8 mouse cellular contexts compared by ENCODE assay signal in genomic region chr9:67435333-67436154, GRCm38 (mm10).
DNase-seq lines count a peak whose midpoint lies in the region; ATAC-seq and TF ChIP-seq lines count a peak whose summit lies in the region.

No protein-coding gene starts in this region.

- H3K36me3 ChIP-seq in hindbrain, postnatal 0 days (ENCODE audit: insufficient read depth, low read length): no peaks in the 10 kb centered on the region
- H3K36me3 ChIP-seq in midbrain, embryonic 16.5 days (ENCODE audit: control insufficient read depth, insufficient read depth, low read length): no peaks in the 10 kb centered on the region

- H3K4me2 ChIP-seq in hindbrain, postnatal 0 days (ENCODE audit: low read depth, low read length): 0 out of 2 replicates have a peak overlapping the region, but pooled peaks have one; percentile 3
- H3K4me2 ChIP-seq in midbrain, embryonic 16.5 days (ENCODE audit: low read length): no peak overlapping the region

- H3K9ac ChIP-seq in hindbrain, postnatal 0 days (replicated peaks; ENCODE audit: low read length): no peak overlapping the region
- no peak overlapping the region for H3K9ac ChIP-seq in midbrain, embryonic 16.5 days (ENCODE audit: low read depth, low read length)

- intact Hi-C loops in gastrocnemius, adult 2 months (cut with DNase I): no loop called here

- no peak for TF ChIP-seq CTCF in gastrocnemius, adult 2 months (IDR thresholded peaks at IDR 0.05)
- no peak for TF ChIP-seq CTCF in hindbrain, postnatal 0 days (IDR thresholded peaks at IDR 0.05; ENCODE audit: low read depth)

- H3K4me3 ChIP-seq in gastrocnemius, adult 2 months: peak overlapping the region; percentile 32; the same call in 1 of the 2 replicates
- H3K4me3 ChIP-seq in hindbrain, postnatal 0 days (ENCODE audit: low read length): no peak overlapping the region
- no peak overlapping the region for H3K4me3 ChIP-seq in midbrain, embryonic 16.5 days (ENCODE audit: low read depth, low read length)

- peaks cover 8% of the 10 kb centered on the region for H3K4me1 ChIP-seq in hindbrain, postnatal 0 days (ENCODE audit: insufficient read depth, low read length)
- peaks cover 9% of the 10 kb centered on the region; the same call in 1 of the 2 replicates for H3K4me1 ChIP-seq in midbrain, embryonic 16.5 days (ENCODE audit: control insufficient read depth, insufficient read depth, low read length)

- no peaks in the 10 kb centered on the region for H3K9me3 ChIP-seq in hindbrain, postnatal 0 days (ENCODE audit: low read length)
- H3K9me3 ChIP-seq in midbrain, embryonic 16.5 days (replicated peaks; ENCODE audit: control insufficient read depth, low read length, poor library complexity, severe bottlenecking): no peaks in the 10 kb centered on the region

- H3K27me3 ChIP-seq in hindbrain, postnatal 0 days (ENCODE audit: insufficient read depth, low read length): no peaks in the 10 kb centered on the region
- H3K27me3 ChIP-seq in midbrain, embryonic 16.5 days (ENCODE audit: control insufficient read depth, insufficient read depth, low read depth, low read length): no peaks in the 10 kb centered on the region

- ATAC-seq in hindbrain, postnatal 0 days: peak; percentile 76; the same call in 1 of the 2 replicates
- peak; percentile 62; the same call in 1 of the 2 replicates for ATAC-seq in midbrain, embryonic 16.5 days
- ATAC-seq in erythroid progenitor cell, adult 5-6 weeks (replicated peaks; ENCODE audit: low FRiP score, poor library complexity, severe bottlenecking): no peak

- 23% methylated on average over 10 of the region's 10 CpGs for WGBS in hindbrain, postnatal 0 days
- 17% methylated on average over 10 of the region's 10 CpGs for WGBS in midbrain, embryonic 16.5 days

- peak overlapping the region; percentile 58 for H3K27ac ChIP-seq in gastrocnemius, adult 2 months
- peak overlapping the region; percentile 33 for H3K27ac ChIP-seq in hindbrain, postnatal 0 days
- peak overlapping the region; percentile 19 for H3K27ac ChIP-seq in midbrain, embryonic 16.5 days (ENCODE audit: low read length)

- peak; percentile 15 for DNase-seq in embryo, embryonic 10.5 days (ENCODE audit: low spot score)
- DNase-seq in embryo, embryonic 9.5 days (ENCODE audit: extremely low spot score): no peak
- peak; percentile 35 for DNase-seq in MN1 (ENCODE audit: low spot score)
- DNase-seq in gastrocnemius, adult 2 months: peak; percentile 68
- DNase-seq in hindbrain, postnatal 0 days (ENCODE audit: low spot score): peak; percentile 70
- no peak for DNase-seq in adrenal gland, adult (ENCODE audit: inconsistent age in 2 of 2, low spot score in 1 of 2)

Comparison
In these comparisons a context has a peak if more than half of its experiments do, and no peak if none do; other contexts are left out.
1. DNase-seq: peak in embryo, embryonic 10.5 days (single experiment), MN1 (single experiment), gastrocnemius, adult 2 months (single experiment) and hindbrain, postnatal 0 days (single experiment); none in embryo, embryonic 9.5 days (single experiment) and adrenal gland, adult (0 of 2).
2. Peak in every context shown above with its lines, with median percentiles within 50 percentile points of each other: H3K27ac ChIP-seq.